ENCODE assay signal across 13 mouse cellular contexts in the genomic region with DNA sequence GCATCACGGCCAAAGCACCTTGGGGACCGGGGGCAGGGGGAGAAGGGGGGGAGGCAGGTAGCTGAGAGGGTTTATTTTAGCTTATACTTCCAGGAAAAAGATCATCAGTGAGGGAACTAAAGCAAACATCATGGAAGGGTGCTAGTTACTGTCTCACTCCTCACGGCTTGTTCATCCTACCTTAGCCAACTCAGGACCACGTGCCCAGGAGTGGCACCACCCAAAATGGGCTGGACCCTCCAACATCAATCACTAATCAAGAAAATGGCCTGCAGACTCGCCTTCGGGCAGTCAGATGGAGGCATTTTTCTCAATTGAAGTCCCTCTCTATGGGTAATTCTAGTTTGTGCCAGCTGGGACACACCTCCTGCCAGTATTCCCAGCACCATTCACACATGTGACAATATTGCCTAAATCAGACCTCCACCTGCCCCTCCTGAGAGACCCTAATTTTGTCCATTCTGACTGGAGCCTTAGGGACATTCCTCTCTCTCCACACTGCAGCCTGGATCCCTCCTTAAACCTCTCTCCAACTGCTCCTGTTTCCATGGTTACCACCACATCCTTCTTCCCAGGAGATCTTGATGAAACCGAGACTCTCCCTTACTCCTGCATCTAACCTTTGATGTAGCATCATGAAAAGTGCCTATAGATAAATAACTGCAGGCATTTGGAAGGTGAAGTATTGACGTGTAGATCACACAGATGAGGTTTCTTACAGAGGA.
DNase-seq lines count a peak whose midpoint lies in the region; ATAC-seq and TF ChIP-seq lines count a peak whose summit lies in the region.
"Had no signal": no experiment of that assay in that cellular context is flagged by ENCODE, and none has a peak within 500 bp of the region (broad histone marks: within the 10 kb centered on the region; RNA-seq: fewer than 3 reads in every experiment).

No protein-coding gene starts in this region.

- H3K27me3 ChIP-seq in hindbrain, embryonic 11.5 days (ENCODE audit: control insufficient read depth, insufficient read depth, low read length): no peaks in the 10 kb centered on the region
- no peaks in the 10 kb centered on the region for H3K27me3 ChIP-seq in hindbrain, embryonic 10.5 days (ENCODE audit: insufficient read depth, poor library complexity, severe bottlenecking)
- H3K27me3 ChIP-seq in forebrain, postnatal 0 days (ENCODE audit: insufficient read depth, low read length): no peaks in the 10 kb centered on the region
- no peaks in the 10 kb centered on the region for H3K27me3 ChIP-seq in midbrain, embryonic 15.5 days (replicated peaks)
- H3K27me3 ChIP-seq: heart, embryonic 13.5 days; kidney, embryonic 15.5 days; limb, embryonic 12.5 days had no signal

- H3K27ac ChIP-seq in hindbrain, embryonic 11.5 days (ENCODE audit: low read depth, low read length): no peak overlapping the region
- H3K27ac ChIP-seq in hindbrain, embryonic 10.5 days: no peak overlapping the region
- H3K27ac ChIP-seq in forebrain, postnatal 0 days (ENCODE audit: low read depth, low read length): peak overlapping the region; percentile 23; the same call in 1 of the 2 replicates
- H3K27ac ChIP-seq in midbrain, embryonic 15.5 days: peak overlapping the region; percentile 76
- H3K27ac ChIP-seq: heart, embryonic 13.5 days; kidney, embryonic 15.5 days; limb, embryonic 12.5 days had no signal

- H3K9ac ChIP-seq in hindbrain, embryonic 11.5 days (ENCODE audit: low read depth, low read length): no peak overlapping the region
- H3K9ac ChIP-seq in forebrain, postnatal 0 days: no peak overlapping the region
- H3K9ac ChIP-seq in midbrain, embryonic 15.5 days: no peak overlapping the region
- H3K9ac ChIP-seq: heart, embryonic 13.5 days; kidney, embryonic 15.5 days; limb, embryonic 12.5 days had no signal

- H3K4me2 ChIP-seq in hindbrain, embryonic 11.5 days (replicated peaks; ENCODE audit: low read depth, low read length): no peak overlapping the region
- H3K4me2 ChIP-seq in forebrain, postnatal 0 days (ENCODE audit: low read depth): no peak overlapping the region
- H3K4me2 ChIP-seq in midbrain, embryonic 15.5 days: no peak overlapping the region
- H3K4me2 ChIP-seq: heart, embryonic 13.5 days; kidney, embryonic 15.5 days; limb, embryonic 12.5 days had no signal

- no peaks in the 10 kb centered on the region for H3K36me3 ChIP-seq in hindbrain, embryonic 11.5 days (ENCODE audit: control insufficient read depth, insufficient read depth, low read length)
- H3K36me3 ChIP-seq in hindbrain, embryonic 10.5 days: no peaks in the 10 kb centered on the region
- no peaks in the 10 kb centered on the region for H3K36me3 ChIP-seq in forebrain, postnatal 0 days (ENCODE audit: insufficient read depth)
- no peaks in the 10 kb centered on the region for H3K36me3 ChIP-seq in midbrain, embryonic 15.5 days (replicated peaks)
- H3K36me3 ChIP-seq: heart, embryonic 13.5 days; kidney, embryonic 15.5 days; limb, embryonic 12.5 days had no signal

- no peak for DNase-seq in hindbrain, embryonic 11.5 days (ENCODE audit: low spot score)
- no peak for DNase-seq in hindbrain, embryonic 10.5 days (ENCODE audit: low spot score)
- DNase-seq in brain, adult 2 months (ENCODE audit: low read depth, low spot score): peak; percentile 79
- peak; percentile 48 for DNase-seq in forebrain, postnatal 0 days
- no peak for DNase-seq in urinary bladder, adult 18-20 months (ENCODE audit: low spot score in 2 of 2)
- DNase-seq in cerebellum, postnatal 25 days: no peak
- DNase-seq: embryo, embryonic 11 days; gastrocnemius, postnatal 36 days; lung, adult 2 months had no signal

- WGBS in hindbrain, embryonic 11.5 days: 63% methylated on average over 8 of the region's 8 CpGs
- WGBS in hindbrain, embryonic 10.5 days: 64% methylated on average over 8 of the region's 8 CpGs
- 49% methylated on average over 8 of the region's 8 CpGs for WGBS in forebrain, postnatal 0 days
- WGBS in midbrain, embryonic 15.5 days: 40% methylated on average over 8 of the region's 8 CpGs

- H3K4me1 ChIP-seq in hindbrain, embryonic 11.5 days (replicated peaks; ENCODE audit: control insufficient read depth, insufficient read depth, low read length): 0 out of 2 replicates have a peak, but pooled peaks cover 2% of the 10 kb centered on the region
- H3K4me1 ChIP-seq in hindbrain, embryonic 10.5 days (replicated peaks): 0 out of 2 replicates have a peak, but pooled peaks cover 10% of the 10 kb centered on the region
- no peaks in the 10 kb centered on the region for H3K4me1 ChIP-seq in forebrain, postnatal 0 days (ENCODE audit: insufficient read depth)
- H3K4me1 ChIP-seq in midbrain, embryonic 15.5 days: peaks cover 21% of the 10 kb centered on the region
- H3K4me1 ChIP-seq: heart, embryonic 13.5 days; kidney, embryonic 15.5 days; limb, embryonic 12.5 days had no signal

- no peaks in the 10 kb centered on the region for H3K9me3 ChIP-seq in hindbrain, embryonic 11.5 days (ENCODE audit: control insufficient read depth, low read length)
- H3K9me3 ChIP-seq in hindbrain, embryonic 10.5 days: no peaks in the 10 kb centered on the region
- no peaks in the 10 kb centered on the region for H3K9me3 ChIP-seq in forebrain, postnatal 0 days (ENCODE audit: low read length)
- H3K9me3 ChIP-seq in midbrain, embryonic 15.5 days: no peaks in the 10 kb centered on the region
- H3K9me3 ChIP-seq: heart, embryonic 13.5 days; kidney, embryonic 15.5 days; limb, embryonic 12.5 days had no signal

- no peak overlapping the region for H3K4me3 ChIP-seq in hindbrain, embryonic 11.5 days (ENCODE audit: low read depth, low read length)
- H3K4me3 ChIP-seq in hindbrain, embryonic 10.5 days: no peak overlapping the region
- H3K4me3 ChIP-seq in forebrain, postnatal 0 days (ENCODE audit: low read depth, low read length): no peak overlapping the region
- no peak overlapping the region for H3K4me3 ChIP-seq in midbrain, embryonic 15.5 days
- H3K4me3 ChIP-seq: heart, embryonic 13.5 days; kidney, embryonic 15.5 days; limb, embryonic 12.5 days had no signal

- peak; percentile 57 for ATAC-seq in hindbrain, embryonic 11.5 days (ENCODE audit: low FRiP score)
- peak; percentile 90 for ATAC-seq in forebrain, postnatal 0 days
- peak; percentile 89 for ATAC-seq in midbrain, embryonic 15.5 days (replicated peaks)

- TF ChIP-seq CTCF in forebrain, postnatal 0 days (IDR thresholded peaks at IDR 0.05; ENCODE audit: low read depth): no peak

Comparison
In these comparisons a context has a peak if more than half of its experiments do, and no peak if none do; other contexts are left out.
1. DNase-seq: peak in brain, adult 2 months (single experiment) and forebrain, postnatal 0 days (single experiment); none in hindbrain, embryonic 11.5 days (single experiment), hindbrain, embryonic 10.5 days (single experiment), urinary bladder, adult 18-20 months (0 of 2) and cerebellum, postnatal 25 days (0 of 2).
2. H3K27ac ChIP-seq: peak in forebrain, postnatal 0 days (single experiment) and midbrain, embryonic 15.5 days (single experiment); none in hindbrain, embryonic 11.5 days (single experiment) and hindbrain, embryonic 10.5 days (single experiment).
3. Peak in every context shown above with its lines, with median percentiles within 50 percentile points of each other: ATAC-seq.